Mouse (Mus musculus) hindbrain, embryonic 13.5 days (tissue): ENCODE data around the gene Acot9. TPM values are rescaled to one million over a fixed set of nuclear protein-coding genes. Genes with fewer than 3 reads are reported as not detected.

Experiments used
- ATAC-seq: fragments of 200-750 bp; cut with Nextera tagmentation; 2 replicates; pipeline ENCODE4 v1.8.0; 2017; ENCODE audit warnings: moderate TSS enrichment; ENCODE audit not compliant: low FRiP score
- H3K27ac ChIP-seq: fragments of 300-500 bp; sonication (generic); 2 replicates; pipeline ENCODE4 v1.5.1; 2015; ENCODE audit warnings: inconsistent platforms, mild to moderate bottlenecking, moderate library complexity
- H3K27me3 ChIP-seq: fragments of 300-500 bp; sonication (generic); 2 replicates; pipeline ENCODE4 v1.6.1; 2015; ENCODE audit warnings: mild to moderate bottlenecking, inconsistent platforms
- H3K36me3 ChIP-seq: fragments of 300-500 bp; sonication (generic); 2 replicates; pipeline ENCODE4 v1.6.1; 2015; ENCODE audit warnings: mild to moderate bottlenecking, inconsistent platforms
- H3K4me1 ChIP-seq: fragments of 300-500 bp; sonication (generic); replicated peaks from 2 replicates; pipeline ENCODE4 v1.6.1; 2015; ENCODE audit warnings: inconsistent platforms
- H3K4me2 ChIP-seq: fragments of 300-500 bp; sonication (generic); 2 replicates; pipeline ENCODE4 v1.6.1; 2015; ENCODE audit warnings: inconsistent platforms, mild to moderate bottlenecking, moderate library complexity
- H3K4me3 ChIP-seq: fragments of 300-500 bp; sonication (generic); 2 replicates; pipeline ENCODE4 v1.5.1; 2015; ENCODE audit warnings: mild to moderate bottlenecking, inconsistent platforms
- H3K9ac ChIP-seq: fragments of 300-500 bp; sonication (generic); 2 replicates; pipeline ENCODE4 v1.6.1; 2015; ENCODE audit warnings: mild to moderate bottlenecking, inconsistent platforms
- H3K9me3 ChIP-seq: fragments of 300-500 bp; sonication (generic); 2 replicates; pipeline ENCODE4 v1.6.1; 2016; ENCODE audit warnings: inconsistent platforms
- WGBS: fragments of 180-500 bp; shearing (Covaris S2); methylation state at CpG from one replicate; pipeline ENCODE4 v1.1.7; 2015; 5-methylcytosine and 5-hydroxymethylcytosine counted together
- polyA plus RNA-seq: library from polyadenylated mRNA; unstranded; fragments of >200 nt; fragmentation: Nextera tagmentation; extraction: Ambion mirVana; gene quantifications from 2 replicates; pipeline ENCODE4 v1.2.1, GENCODE M21; 2015

Acot9 gene
- polyA plus RNA-seq, result 41.8 and 44.3 TPM in 2 replicates

GRCm38 (mm10) chrX:155262235-155262914 is at the start of gene Acot9:
Gene Acot9 (plus strand): TSS chrX:155262443.
- H3K4me2 ChIP-seq, result peak within 1 kb of the TSS; percentile 51
- H3K36me3 ChIP-seq, result no peaks in the 10 kb centered on the region
- no peaks in the 10 kb centered on the region for H3K27me3 ChIP-seq
- H3K9me3 ChIP-seq, result no peaks in the 10 kb centered on the region
- peak within 1 kb of the TSS; percentile 62; the same call in 1 of the 2 replicates for H3K27ac ChIP-seq
- H3K4me1 ChIP-seq, result no peaks in the 10 kb centered on the region
- H3K9ac ChIP-seq, result peak within 1 kb of the TSS; percentile 74
- peak within 1 kb of the TSS; percentile 54 for H3K4me3 ChIP-seq
- peak; percentile 99 for ATAC-seq
- WGBS, result 22% methylated on average over 29 of the region's 37 CpGs

GRCm38 (mm10) chrX:155214291-155215136 is 47.7 kb upstream of the Acot9 start:
- no peak for ATAC-seq

GRCm38 (mm10) chrX:155215501-155216248 is 46.6 kb upstream of the Acot9 start:
- peak overlapping the region; percentile 56 for H3K4me2 ChIP-seq
- ATAC-seq, result peak; percentile 85
- H3K27me3 ChIP-seq, result no peaks in the 10 kb centered on the region
- no peaks in the 10 kb centered on the region for H3K9me3 ChIP-seq
- H3K36me3 ChIP-seq, result no peaks in the 10 kb centered on the region
- peak overlapping the region; percentile 60; the same call in 1 of the 2 replicates for H3K27ac ChIP-seq
- H3K9ac ChIP-seq, result peak overlapping the region; percentile 70
- H3K4me1 ChIP-seq, result 0 out of 2 replicates have a peak, but pooled peaks cover 2% of the 10 kb centered on the region
- WGBS, result 26% methylated on average over 23 of the region's 24 CpGs
- H3K4me3 ChIP-seq, result peak overlapping the region; percentile 52

More at GRCm38 (mm10) chrX:155214291-155215136, 47.7 kb upstream of the Acot9 start:
- Histone ChIP-seq H3K27ac (no peak overlapping the region), H3K4me3 (no peak overlapping the region), H3K4me1 (0 out of 2 replicates have a peak, but pooled peaks cover 2% of the 10 kb centered on the region), H3K9ac (no peak overlapping the region), H3K36me3 (no peaks in the 10 kb centered on the region), H3K9me3 (no peaks in the 10 kb centered on the region), H3K4me2 (no peak overlapping the region), H3K27me3 (no peaks in the 10 kb centered on the region)
- WGBS, result 87% methylated on average over 5 of the region's 5 CpGs

- peak within 1 kb of the TSS; percentile 60; the same call in 1 of the 2 replicates for H3K27ac ChIP-seq
Observed at GRCm38 (mm10) chrX:155216271-155216670, 46.0 kb upstream of the Acot9 start, which contains the start of gene Sat1. Gene Sat1 (minus strand): TSS chrX:155216449.

GRCm38 (mm10) chrX:155218277-155218676 is 44.0 kb upstream of the Acot9 start:
- Histone ChIP-seq H3K27ac (no peak overlapping the region), H3K9ac (no peak overlapping the region), H3K4me1 (0 out of 2 replicates have a peak, but pooled peaks cover 2% of the 10 kb centered on the region), H3K9me3 (no peaks in the 10 kb centered on the region), H3K4me2 (no peak overlapping the region), H3K36me3 (no peaks in the 10 kb centered on the region), H3K27me3 (no peaks in the 10 kb centered on the region), H3K4me3 (no peak overlapping the region)
- 77% methylated on average over 2 of the region's 2 CpGs for WGBS
- no peak for ATAC-seq

More at GRCm38 (mm10) chrX:155216271-155216670, 46.0 kb upstream of the Acot9 start, which contains the start of gene Sat1:
- H3K9ac ChIP-seq, result peak within 1 kb of the TSS; percentile 70
- no peaks in the 10 kb centered on the region for H3K27me3 ChIP-seq
- H3K4me1 ChIP-seq, result 0 out of 2 replicates have a peak, but pooled peaks cover 2% of the 10 kb centered on the region
- no peaks in the 10 kb centered on the region for H3K9me3 ChIP-seq
- H3K4me2 ChIP-seq, result peak within 1 kb of the TSS; percentile 56
- WGBS, result 14% methylated on average over 24 of the region's 26 CpGs
- ATAC-seq, result peak; percentile 99
- H3K4me3 ChIP-seq, result peak within 1 kb of the TSS; percentile 52
- no peaks in the 10 kb centered on the region for H3K36me3 ChIP-seq

- Histone ChIP-seq H3K9me3 (no peaks in the 10 kb centered on the region), H3K36me3 (no peaks in the 10 kb centered on the region), H3K9ac (no peak overlapping the region), H3K27ac (no peak overlapping the region), H3K27me3 (no peaks in the 10 kb centered on the region), H3K4me3 (no peak overlapping the region), H3K4me2 (no peak overlapping the region), H3K4me1 (no peaks in the 10 kb centered on the region)
- ATAC-seq, result no peak
Observed at GRCm38 (mm10) chrX:155256856-155257255, 5.4 kb upstream of the Acot9 start.

GRCm38 (mm10) chrX:155262915-155263252 is 641 bp downstream of the Acot9 start:
- WGBS, result 50% methylated on average over 1 of the region's 1 CpGs

GRCm38 (mm10) chrX:155278483-155278882 is 16.2 kb downstream of the Acot9 start:
- H3K9me3 ChIP-seq, result no peaks in the 10 kb centered on the region
- H3K4me2 ChIP-seq, result no peak overlapping the region
- H3K27me3 ChIP-seq, result no peaks in the 10 kb centered on the region
- H3K4me1 ChIP-seq, result no peaks in the 10 kb centered on the region
- no peak overlapping the region for H3K9ac ChIP-seq
- 80% methylated on average over 4 of the region's 4 CpGs for WGBS
- H3K36me3 ChIP-seq, result peaks cover 12% of the 10 kb centered on the region
- no peak overlapping the region for H3K27ac ChIP-seq
- no peak for ATAC-seq
- H3K4me3 ChIP-seq, result no peak overlapping the region

More at GRCm38 (mm10) chrX:155262915-155263252, 641 bp downstream of the Acot9 start:
- H3K9ac ChIP-seq, result peak overlapping the region; percentile 74
- H3K9me3 ChIP-seq, result no peaks in the 10 kb centered on the region
- no peak overlapping the region for H3K27ac ChIP-seq
- ATAC-seq, result no peak
- H3K4me2 ChIP-seq, result peak overlapping the region; percentile 51
- H3K4me3 ChIP-seq, result peak overlapping the region; percentile 54
- H3K4me1 ChIP-seq, result no peaks in the 10 kb centered on the region
- no peaks in the 10 kb centered on the region for H3K27me3 ChIP-seq
- H3K36me3 ChIP-seq, result no peaks in the 10 kb centered on the region

GRCm38 (mm10) chrX:155280427-155281044 is 18.3 kb downstream of the Acot9 start:
- H3K27me3 ChIP-seq, result no peaks in the 10 kb centered on the region
- no peaks in the 10 kb centered on the region for H3K4me1 ChIP-seq
- WGBS, result 67% methylated on average over 1 of the region's 1 CpGs
- no peak overlapping the region for H3K4me3 ChIP-seq
- no peak for ATAC-seq
- no peaks in the 10 kb centered on the region; the same call in 1 of the 2 replicates for H3K36me3 ChIP-seq
- no peak overlapping the region for H3K4me2 ChIP-seq
- H3K27ac ChIP-seq, result no peak overlapping the region
- H3K9me3 ChIP-seq, result no peaks in the 10 kb centered on the region
- H3K9ac ChIP-seq, result no peak overlapping the region

- no peaks in the 10 kb centered on the region for H3K27me3 ChIP-seq
- no peak for ATAC-seq
- no peaks in the 10 kb centered on the region for H3K36me3 ChIP-seq
- H3K9me3 ChIP-seq, result no peaks in the 10 kb centered on the region
- 100% methylated on average over 2 of the region's 2 CpGs for WGBS
- H3K4me2 ChIP-seq, result no peak overlapping the region
- H3K9ac ChIP-seq, result no peak overlapping the region
- H3K27ac ChIP-seq, result no peak overlapping the region
- no peak overlapping the region for H3K4me3 ChIP-seq
- no peaks in the 10 kb centered on the region for H3K4me1 ChIP-seq
Observed at GRCm38 (mm10) chrX:155306390-155306789, 44.1 kb downstream of the Acot9 start.

- no peaks in the 10 kb centered on the region for H3K9me3 ChIP-seq
- no peak overlapping the region for H3K9ac ChIP-seq
- WGBS, result 53% methylated on average over 4 of the region's 4 CpGs
- no peaks in the 10 kb centered on the region for H3K36me3 ChIP-seq
- no peaks in the 10 kb centered on the region for H3K4me1 ChIP-seq
- H3K27me3 ChIP-seq, result no peaks in the 10 kb centered on the region
- H3K4me2 ChIP-seq, result no peak overlapping the region
- no peak for ATAC-seq
- H3K27ac ChIP-seq, result no peak overlapping the region
- no peak overlapping the region for H3K4me3 ChIP-seq
Observed at GRCm38 (mm10) chrX:155318005-155318404, 55.8 kb downstream of the Acot9 start.
